Mouse (Mus musculus) CH12.LX (cell line): ENCODE measurements around the gene Kcnip4. TPM values are rescaled to one million over a fixed set of nuclear protein-coding genes. Genes with fewer than 3 reads are reported as not detected.

ENCODE experiments used
- DNase-seq: peaks from one replicate; pipeline ENCODE4 v3.0.0-alpha.2; 2013; ENCODE audit errors: extremely low read depth
- H3K27ac ChIP-seq: 2 replicates; pipeline ENCODE4 v1.5.1; 2012; ENCODE audit warnings: low read depth, mild to moderate bottlenecking, control low read depth, moderate library complexity; ENCODE audit not compliant: insufficient read depth
- H3K27me3 ChIP-seq: replicated peaks from 2 replicates; pipeline ENCODE3; 2012; ENCODE audit warnings: inconsistent platforms
- H3K36me3 ChIP-seq, 2 experiments: replicated peaks in 1 of 2; 2 replicates each; pipeline versions ENCODE3 to v1.6.1; 2012; ENCODE audit warnings: inconsistent platforms in 1 of 2, low read length in 1 of 2, mild to moderate bottlenecking in 1 of 2, mixed read lengths in 1 of 2, moderate library complexity in 1 of 2; ENCODE audit not compliant: control insufficient read depth in 1 of 2, insufficient read depth in 1 of 2
- H3K4me1 ChIP-seq, 2 experiments: 2 replicates each; pipeline ENCODE4 v1.6.1; 2012; ENCODE audit warnings: inconsistent platforms in 1 of 2, moderate library complexity in 1 of 2; ENCODE audit not compliant: insufficient read depth in 2 of 2, control insufficient read depth in 1 of 2
- H3K4me2 ChIP-seq: 2 replicates; pipeline ENCODE4 v1.6.1; 2012; ENCODE audit warnings: low read depth, mild to moderate bottlenecking, control low read depth; ENCODE audit not compliant: poor library complexity, insufficient read depth, severe bottlenecking
- H3K4me3 ChIP-seq, 3 experiments: fragments of 150-350 bp in 1 of 3; sonication (generic) in 1 of 3; replicated peaks in 1 of 3; 2 replicates each; pipeline versions ENCODE3 to v1.5.1; 2011 to 2012; ENCODE audit warnings: low read depth in 2 of 3, low read length in 2 of 3, mild to moderate bottlenecking in 2 of 3, moderate library complexity in 2 of 3, control low read depth in 1 of 3, improper control_type of control experiment in 1 of 3, inconsistent platforms in 1 of 3, mixed read lengths in 1 of 3; ENCODE audit not compliant: poor library complexity in 1 of 3
- H3K79me2 ChIP-seq: replicated peaks from 2 replicates; pipeline ENCODE4 v1.6.1; 2012; ENCODE audit warnings: mild to moderate bottlenecking, moderate library complexity; ENCODE audit not compliant: control insufficient read depth, poor library complexity, insufficient read depth, severe bottlenecking; ENCODE audit errors: extremely low read depth
- H3K9ac ChIP-seq: 2 replicates; pipeline ENCODE4 v1.6.1; 2012; ENCODE audit warnings: low read depth, mild to moderate bottlenecking, control low read depth, moderate library complexity; ENCODE audit not compliant: insufficient read depth
- H3K9me3 ChIP-seq: replicated peaks from 2 replicates; pipeline ENCODE3; 2012; ENCODE audit warnings: low read length, inconsistent platforms, mixed read lengths
- ETS1 ChIP-seq: conservative IDR thresholded peaks from 2 replicates; pipeline ENCODE4 v1.6.1; 2012; ENCODE audit warnings: low read depth, mild to moderate bottlenecking, inconsistent platforms, low read length, improper control_type of control experiment, moderate library complexity
- GABPA ChIP-seq: IDR thresholded peaks from 2 replicates; pipeline ENCODE4 v1.6.1; 2012; ENCODE audit warnings: low read depth, low read length, improper control_type of control experiment, inconsistent platforms; ENCODE audit not compliant: insufficient replicate concordance
- JUND ChIP-seq: conservative IDR thresholded peaks from 2 replicates; pipeline ENCODE4 v1.6.1; 2011; ENCODE audit warnings: low read depth, low read length, improper control_type of control experiment
- KAT2A ChIP-seq: IDR thresholded peaks from 2 replicates; pipeline ENCODE4 v1.6.1; 2012; ENCODE audit warnings: low read length, improper control_type of control experiment, inconsistent platforms; ENCODE audit not compliant: insufficient replicate concordance
- MAFK ChIP-seq: IDR thresholded peaks from 2 replicates; pipeline ENCODE4 v1.6.1; 2011; ENCODE audit warnings: low read length, improper control_type of control experiment; ENCODE audit not compliant: insufficient replicate concordance
- MAX ChIP-seq: IDR thresholded peaks from 2 replicates; pipeline ENCODE4 v1.6.1; 2011; ENCODE audit warnings: low read length, improper control_type of control experiment
- NELFE ChIP-seq: IDR thresholded peaks from 2 replicates; pipeline ENCODE4 v1.6.1; 2011; ENCODE audit warnings: low read depth, low read length, improper control_type of control experiment
- POLR2A ChIP-seq: IDR thresholded peaks from 2 replicates; pipeline ENCODE4 v1.6.1; 2011; ENCODE audit warnings: low read depth, mild to moderate bottlenecking, improper control_type of control experiment, low read length
- RCOR1 ChIP-seq: conservative IDR thresholded peaks from 2 replicates; pipeline ENCODE4 v1.6.1; 2012; ENCODE audit warnings: low read depth, mild to moderate bottlenecking, inconsistent platforms, low read length, improper control_type of control experiment
- SIN3A ChIP-seq: IDR thresholded peaks from 2 replicates; pipeline ENCODE4 v1.6.1; 2012; ENCODE audit warnings: low read length, improper control_type of control experiment, inconsistent platforms
- SMC3 ChIP-seq: IDR thresholded peaks from 2 replicates; pipeline ENCODE4 v1.6.1; 2011; ENCODE audit warnings: low read depth, low read length, improper control_type of control experiment
- UBTF ChIP-seq: IDR thresholded peaks from 2 replicates; pipeline ENCODE4 v1.6.1; 2012; ENCODE audit warnings: low read depth, mild to moderate bottlenecking, inconsistent platforms, low read length, improper control_type of control experiment, moderate library complexity
- USF2 ChIP-seq: conservative IDR thresholded peaks from 2 replicates; pipeline ENCODE4 v1.6.1; 2011; ENCODE audit warnings: low read depth, low read length, improper control_type of control experiment
- ZKSCAN1 ChIP-seq: IDR thresholded peaks from 2 replicates; pipeline ENCODE4 v1.6.1; 2012; ENCODE audit warnings: low read depth, inconsistent platforms, low read length, improper control_type of control experiment, borderline replicate concordance
- ZMIZ1 ChIP-seq: IDR thresholded peaks from 2 replicates; pipeline ENCODE4 v1.6.1; 2012; ENCODE audit warnings: low read depth, mild to moderate bottlenecking, inconsistent platforms, low read length, improper control_type of control experiment
- ZNF384 ChIP-seq: IDR thresholded peaks from 2 replicates; pipeline ENCODE4 v1.6.1; 2012; ENCODE audit warnings: low read depth, low read length, improper control_type of control experiment, inconsistent platforms
- dilution Hi-C: fragments of 300-500 bp; cut with MboI; formaldehyde crosslinking; loops from 2 replicates; pipeline ENCODE4 v1.14.3; 2020; ENCODE audit warnings: low sequenced_read_pairs; ENCODE audit not compliant: extremely low pct_unique_long_range_greater_than_20kb, extremely low pct_ligation_motif_present
- in situ Hi-C: fragments of 300-500 bp; cut with MboI; formaldehyde crosslinking; loops from 3 replicates; pipeline ENCODE4 v1.14.3; 2019; ENCODE audit warnings: low sequenced_read_pairs, low pct_ligation_motif_present, low pct_unique_long_range_greater_than_20kb, mixed read lengths
- polyA plus RNA-seq: library from polyadenylated mRNA; unstranded; fragments of >175 nt; gene quantifications from 2 replicates; pipeline ENCODE4 v1.2.1, GENCODE M21; 2012; ENCODE audit warnings: low read depth; ENCODE audit not compliant: insufficient read length
- total RNA-seq, 2 experiments: library from RNA; depleted of rRNA; stranded (reverse); fragments of 300-350 nt in 1 of 2; fragments of >200 nt in 1 of 2; gene quantifications; 2 replicates each; pipeline ENCODE4 v1.2.3; 2012 to 2014

Gene Kcnip4
- total and polyA plus RNA-seq, 3 experiments, result 0.80 TPM; not detected in 2

DNA sequence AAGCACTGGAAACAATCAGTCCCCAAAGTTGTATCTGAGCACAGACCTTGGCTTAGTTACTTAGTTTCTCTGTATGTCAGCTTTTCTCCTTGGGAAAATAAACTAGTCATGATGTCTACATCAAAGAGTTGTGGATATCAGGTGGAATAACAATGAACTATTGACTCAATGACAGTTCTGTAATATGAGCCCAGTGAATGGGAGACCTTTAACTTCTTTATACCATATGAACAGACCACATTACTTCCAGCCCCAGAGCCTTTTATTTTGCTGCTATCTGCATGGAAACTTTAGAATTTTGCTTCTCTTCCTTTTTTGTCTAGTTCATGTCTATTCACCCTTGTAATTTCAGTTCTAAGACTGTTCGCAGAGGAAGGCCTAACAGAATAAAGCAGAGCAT is 1011.4 kb downstream of the Kcnip4 start:
- Histone ChIP-seq H3K9me3 (peaks cover 2% of the 10 kb centered on the region), H3K4me2 (no peak overlapping the region), H3K4me1 (peaks cover 0 to 4% of the 10 kb centered on the region in 2 experiments; a peak in 1 of 4 replicates), H3K79me2 (no peaks in the 10 kb centered on the region), H3K36me3 (no peaks in the 10 kb centered on the region), H3K27me3 (no peaks in the 10 kb centered on the region), H3K4me3 (no peak overlapping the region), H3K9ac (no peak overlapping the region), H3K27ac (no peak overlapping the region)
- no peak for DNase-seq
- no peak for TF ChIP-seq KAT2A
- TF ChIP-seq ZKSCAN1, result no peak
- no peak for TF ChIP-seq ZMIZ1
- no peak for TF ChIP-seq SIN3A
- no peak for TF ChIP-seq UBTF
- TF ChIP-seq USF2, result no peak
- no peak for TF ChIP-seq MAFK
- TF ChIP-seq JUND, result no peak
- no peak for TF ChIP-seq NELFE
- TF ChIP-seq GABPA, result no peak
- no peak for TF ChIP-seq POLR2A
- no peak for TF ChIP-seq RCOR1
- no peak for TF ChIP-seq SMC3
- dilution Hi-C loops, result no loop called here
- in situ Hi-C loops, result no loop called here

DNA sequence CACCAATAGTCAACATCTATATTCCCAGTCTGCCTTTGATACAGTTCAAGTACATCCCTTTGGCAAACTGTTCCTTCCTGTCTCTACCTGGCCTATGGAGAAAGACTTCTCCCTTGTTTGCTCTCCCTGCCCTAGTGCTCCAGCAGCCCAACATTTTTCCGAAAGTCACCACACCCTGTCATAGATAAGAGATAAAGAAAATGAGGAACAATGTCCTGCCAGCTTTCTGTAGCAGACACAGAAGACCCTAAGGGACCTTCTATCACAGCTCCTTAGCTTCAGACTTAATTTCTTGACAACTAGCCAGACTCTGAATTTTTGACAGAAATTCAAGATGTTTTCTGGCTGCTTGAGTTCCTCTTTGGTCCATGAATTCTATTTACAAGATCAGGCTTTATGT is 1013.4 kb downstream of the Kcnip4 start:
- Histone ChIP-seq H3K36me3 (no peaks in the 10 kb centered on the region), H3K27ac (no peak overlapping the region), H3K27me3 (no peaks in the 10 kb centered on the region), H3K9ac (no peak overlapping the region), H3K4me1 (no peaks in the 10 kb centered on the region), H3K9me3 (peaks cover 2% of the 10 kb centered on the region), H3K79me2 (no peaks in the 10 kb centered on the region), H3K4me2 (no peak overlapping the region), H3K4me3 (no peak overlapping the region)
- dilution Hi-C loops (no loop called here), in situ Hi-C loops (no loop called here)
- TF ChIP-seq MAX (no peak), ZKSCAN1 (no peak), ETS1 (no peak), SMC3 (no peak), ZNF384 (no peak)
- DNase-seq, result no peak
